Mouse (Mus musculus): Measurements from ENCODE around the gene Slc16a11. TPM values are rescaled to one million over a fixed set of nuclear protein-coding genes. Genes with fewer than 3 reads are reported as not detected.
A peak's percentile ranks its signal among the peaks of the same experiment; 100 is the strongest.

Gene Slc16a11
- polyA plus RNA-seq, 1 experiment: 17.4 TPM

- Histone ChIP-seq H3K79me2 (ENCODE audit: control insufficient read depth, insufficient read depth) (no peaks in the 10 kb centered on the region), H3K36me3 (ENCODE audit: control insufficient read depth, insufficient read depth) (no peaks in the 10 kb centered on the region), H3K4me2 (ENCODE audit: low read depth) (peak overlapping the region; percentile 95), H3ac (ENCODE audit: control insufficient read depth, insufficient read length) (no peak overlapping the region), H3K4me3 (no peak overlapping the region), H3K27me3 (ENCODE audit: control insufficient read depth, insufficient read depth, insufficient read length) (no peaks in the 10 kb centered on the region)
- no peak for TF ChIP-seq POLR2AphosphoS2 (IDR thresholded peaks at IDR 0.05; ENCODE audit: insufficient read length, low read depth)
- TF ChIP-seq MYOG (IDR thresholded peaks at IDR 0.05; ENCODE audit: control insufficient read depth in 1 of 3, insufficient read depth in 1 of 3, insufficient read length in 2 of 3, low read depth in 2 of 3): no peak
- TF ChIP-seq TCF12 (IDR thresholded peaks at IDR 0.05; ENCODE audit: insufficient read depth, poor library complexity, severe bottlenecking): no peak
- TF ChIP-seq TCF3 (IDR thresholded peaks at IDR 0.05; ENCODE audit: insufficient read length, low read depth): no peak
- TF ChIP-seq SRF (IDR thresholded peaks at IDR 0.05; ENCODE audit: control insufficient read depth, insufficient read length, low read depth): no peak
- 0 out of 2 replicates have a peak, but pooled peaks have one; percentile 63 for TF ChIP-seq CEBPB (IDR thresholded peaks at IDR 0.05; ENCODE audit: insufficient read depth, poor library complexity, severe bottlenecking)
- TF ChIP-seq USF1 (IDR thresholded peaks at IDR 0.05; ENCODE audit: low read depth): peak; percentile 93
- no peak for TF ChIP-seq MAX (IDR thresholded peaks at IDR 0.05; ENCODE audit: low read depth)
- TF ChIP-seq POLR2A (IDR thresholded peaks at IDR 0.05; ENCODE audit: insufficient read length, low read depth): peak; percentile 54
- no peak for TF ChIP-seq REST (IDR thresholded peaks at IDR 0.05; ENCODE audit: insufficient read depth, insufficient read length)
- TF ChIP-seq MYOD1 (IDR thresholded peaks at IDR 0.05; ENCODE audit: control insufficient read depth in 1 of 3, insufficient read length in 2 of 3, low read depth in 2 of 3): no peak
Measured at GRCm38 (mm10) chr11:70189319-70190134, 23.0 kb upstream of the Slc16a11 start.

GRCm38 (mm10) chr11:70191188-70191587 is 21.4 kb upstream of the Slc16a11 start:
- Histone ChIP-seq H3K27me3 (ENCODE audit: control insufficient read depth, insufficient read depth, insufficient read length) (no peaks in the 10 kb centered on the region), H3ac (ENCODE audit: control insufficient read depth, insufficient read length) (no peak overlapping the region), H3K4me3 (no peak overlapping the region), H3K79me2 (ENCODE audit: control insufficient read depth, insufficient read depth) (no peaks in the 10 kb centered on the region), H3K4me2 (ENCODE audit: low read depth) (peak overlapping the region; percentile 58), H3K36me3 (ENCODE audit: control insufficient read depth, insufficient read depth) (no peaks in the 10 kb centered on the region)
- TF ChIP-seq POLR2A (IDR thresholded peaks at IDR 0.05; ENCODE audit: insufficient read length, low read depth) (peak; percentile 31), POLR2AphosphoS2 (IDR thresholded peaks at IDR 0.05; ENCODE audit: insufficient read length, low read depth) (no peak)

- Histone ChIP-seq H3K36me3 (ENCODE audit: control insufficient read depth, insufficient read depth) (no peaks in the 10 kb centered on the region), H3K4me2 (ENCODE audit: low read depth) (peak overlapping the region; percentile 58), H3K4me3 (no peak overlapping the region), H3K27me3 (ENCODE audit: control insufficient read depth, insufficient read depth, insufficient read length) (no peaks in the 10 kb centered on the region), H3K79me2 (ENCODE audit: control insufficient read depth, insufficient read depth) (no peaks in the 10 kb centered on the region), H3ac (ENCODE audit: control insufficient read depth, insufficient read length) (no peak overlapping the region)
- TF ChIP-seq USF1 (IDR thresholded peaks at IDR 0.05; ENCODE audit: low read depth): no peak
Measured at GRCm38 (mm10) chr11:70192157-70192556, 20.4 kb upstream of the Slc16a11 start.

- Histone ChIP-seq H3K4me3 (no peak overlapping the region), H3ac (ENCODE audit: control insufficient read depth, insufficient read length) (no peak overlapping the region), H3K79me2 (ENCODE audit: control insufficient read depth, insufficient read depth) (no peaks in the 10 kb centered on the region), H3K36me3 (ENCODE audit: control insufficient read depth, insufficient read depth) (no peaks in the 10 kb centered on the region), H3K4me2 (ENCODE audit: low read depth) (peak overlapping the region; percentile 45), H3K27me3 (ENCODE audit: control insufficient read depth, insufficient read depth, insufficient read length) (no peaks in the 10 kb centered on the region)
- TF ChIP-seq MYOD1 (IDR thresholded peaks at IDR 0.05; ENCODE audit: control insufficient read depth in 1 of 3, insufficient read length in 2 of 3, low read depth in 2 of 3) (peak in 2 of 3 experiments; percentile 35 to 46), MAX (IDR thresholded peaks at IDR 0.05; ENCODE audit: low read depth) (no peak), CEBPB (IDR thresholded peaks at IDR 0.05; ENCODE audit: insufficient read depth, poor library complexity, severe bottlenecking) (0 out of 2 replicates have a peak, but pooled peaks have one; percentile 6), SRF (IDR thresholded peaks at IDR 0.05; ENCODE audit: control insufficient read depth, insufficient read length, low read depth) (no peak), TCF3 (IDR thresholded peaks at IDR 0.05; ENCODE audit: insufficient read length, low read depth) (no peak)
Measured at GRCm38 (mm10) chr11:70193354-70194285, 18.9 kb upstream of the Slc16a11 start.

- TF ChIP-seq MYOG (IDR thresholded peaks at IDR 0.05; ENCODE audit: control insufficient read depth in 1 of 3, insufficient read depth in 1 of 3, insufficient read length in 2 of 3, low read depth in 2 of 3) (no peak), CEBPB (IDR thresholded peaks at IDR 0.05; ENCODE audit: insufficient read depth, poor library complexity, severe bottlenecking) (peak; percentile 91)
- no peak overlapping the region for H3ac ChIP-seq (ENCODE audit: control insufficient read depth, insufficient read length)
- H3K36me3 ChIP-seq (ENCODE audit: control insufficient read depth, insufficient read depth): no peaks in the 10 kb centered on the region
- H3K79me2 ChIP-seq (ENCODE audit: control insufficient read depth, insufficient read depth): no peaks in the 10 kb centered on the region
- no peaks in the 10 kb centered on the region for H3K27me3 ChIP-seq (ENCODE audit: control insufficient read depth, insufficient read depth, insufficient read length)
- peak overlapping the region; percentile 67 for H3K4me2 ChIP-seq (ENCODE audit: low read depth)
- no peak overlapping the region for H3K4me3 ChIP-seq
Measured at GRCm38 (mm10) chr11:70198332-70198731, 14.2 kb upstream of the Slc16a11 start.
